Mouse (Mus musculus): ENCODE results near the gene Tmem246. TPM values are rescaled to one million over a fixed set of nuclear protein-coding genes. Genes with fewer than 3 reads are reported as not detected.
"Not testable (repeated sequence)": the region's sequence is repeated elsewhere in the genome, so short reads cannot be mapped to it uniquely, and the experiment has no call there.

The Tmem246 gene
- total RNA-seq (2017) = 1.6 and 1.9 TPM in 2 replicates

- peak; percentile 63 to 82 for ATAC-seq (replicated peaks in 1 of 2; ENCODE audit: insufficient read depth in 1 of 2, low FRiP score in 2 of 2, low TSS enrichment in 1 of 2, low read depth in 1 of 2, poor library complexity in 2 of 2, severe bottlenecking in 2 of 2)
Measured at GRCm38 (mm10) chr4:49597183-49598100, at the start of gene Tmem246. Tmem246 (minus strand) TSS chr4:49597876.

GRCm38 (mm10) chr4:49639913-49640312 lies 42.2 kb upstream of the Tmem246 start:
- ATAC-seq (replicated peaks in 1 of 2; ENCODE audit: insufficient read depth in 1 of 2, low FRiP score in 2 of 2, low TSS enrichment in 1 of 2, low read depth in 1 of 2, poor library complexity in 2 of 2, severe bottlenecking in 2 of 2) = peak in 1 of 2 experiments; percentile 48; a peak in 1 of 4 replicates

GRCm38 (mm10) chr4:49637821-49638220 lies 40.1 kb upstream of the Tmem246 start:
- no peak for ATAC-seq (replicated peaks in 1 of 2; ENCODE audit: insufficient read depth in 1 of 2, low FRiP score in 2 of 2, low TSS enrichment in 1 of 2, low read depth in 1 of 2, poor library complexity in 2 of 2, severe bottlenecking in 2 of 2)

DNA sequence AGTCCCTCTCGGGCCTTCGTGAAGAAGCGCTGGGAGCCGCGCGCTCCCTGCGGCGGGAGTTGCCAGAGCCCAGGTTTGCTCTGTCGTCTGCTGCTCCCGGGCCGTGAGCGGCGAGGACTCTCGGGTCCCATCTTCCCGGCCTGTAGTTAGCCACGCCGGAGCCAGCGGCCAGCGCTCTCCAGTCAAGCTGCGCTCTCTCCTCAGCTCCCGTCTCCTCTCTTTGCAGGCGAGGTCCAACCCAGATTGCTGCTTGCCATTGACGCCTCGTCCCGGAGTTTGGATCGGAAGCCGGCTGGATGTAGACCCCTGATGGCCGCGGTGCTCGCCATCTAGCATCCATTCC lies 34.4 kb upstream of the Tmem246 start:
- peak in 1 of 2 experiments; percentile 39; a peak in 3 of 4 replicates for ATAC-seq (replicated peaks in 1 of 2; ENCODE audit: insufficient read depth in 1 of 2, low FRiP score in 2 of 2, low TSS enrichment in 1 of 2, low read depth in 1 of 2, poor library complexity in 2 of 2, severe bottlenecking in 2 of 2)

DNA sequence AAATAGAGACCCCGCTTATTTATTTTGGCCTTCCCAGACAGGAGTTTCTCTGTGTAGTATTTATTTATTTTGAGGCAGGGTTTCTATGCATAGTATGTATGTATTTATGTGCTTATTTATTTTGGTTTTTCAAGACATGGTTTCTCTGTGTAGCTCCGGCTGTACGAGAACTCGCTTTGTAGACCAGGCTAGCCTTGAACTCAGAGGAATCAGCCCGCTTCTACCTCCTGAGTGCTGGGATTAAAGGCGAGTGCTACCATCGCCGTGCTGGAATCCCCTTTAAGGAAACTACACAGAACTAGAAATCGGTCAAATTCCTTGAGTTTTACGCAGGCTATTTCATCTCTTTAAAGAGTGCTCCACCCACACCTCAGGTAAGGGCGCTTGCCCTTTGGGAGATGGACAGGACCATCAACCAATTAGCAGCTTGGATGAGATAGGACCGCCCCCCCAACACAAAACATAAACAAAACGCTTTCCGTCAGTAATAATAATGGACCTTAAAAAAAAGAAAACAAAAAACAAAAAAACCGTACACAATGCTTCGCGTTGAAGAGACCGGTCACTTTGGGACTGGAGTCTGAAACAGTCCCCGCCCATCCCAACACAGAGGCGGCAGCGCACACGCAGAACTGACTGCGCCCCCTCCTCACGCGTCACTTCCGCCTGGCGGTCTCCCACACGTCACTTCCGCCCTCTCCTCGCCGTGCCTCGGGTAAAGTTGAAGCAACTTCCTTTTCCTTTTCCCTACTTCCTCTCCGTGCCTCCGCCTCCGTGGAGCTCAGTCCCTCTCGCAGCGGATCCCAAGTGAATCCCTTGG lies 33.9 kb upstream of the Tmem246 start, which contains the start of gene Rnf20:
Rnf20 (plus strand) TSS at position 688 of the 820 bp plus-strand sequence.
- ATAC-seq (replicated peaks in 1 of 2; ENCODE audit: insufficient read depth in 1 of 2, low FRiP score in 2 of 2, low TSS enrichment in 1 of 2, low read depth in 1 of 2, poor library complexity in 2 of 2, severe bottlenecking in 2 of 2) = peak; percentile 92 to 96

- ATAC-seq (replicated peaks in 1 of 2; ENCODE audit: insufficient read depth in 1 of 2, low FRiP score in 2 of 2, low TSS enrichment in 1 of 2, low read depth in 1 of 2, poor library complexity in 2 of 2, severe bottlenecking in 2 of 2) = no peak
Measured at GRCm38 (mm10) chr4:49628941-49629340, 31.3 kb upstream of the Tmem246 start.

- ATAC-seq (replicated peaks in 1 of 2; ENCODE audit: insufficient read depth in 1 of 2, low FRiP score in 2 of 2, low TSS enrichment in 1 of 2, low read depth in 1 of 2, poor library complexity in 2 of 2, severe bottlenecking in 2 of 2) = peak; percentile 37 to 63; a peak in 1 of 4 replicates
Measured at GRCm38 (mm10) chr4:49626973-49627372, 29.3 kb upstream of the Tmem246 start.

DNA sequence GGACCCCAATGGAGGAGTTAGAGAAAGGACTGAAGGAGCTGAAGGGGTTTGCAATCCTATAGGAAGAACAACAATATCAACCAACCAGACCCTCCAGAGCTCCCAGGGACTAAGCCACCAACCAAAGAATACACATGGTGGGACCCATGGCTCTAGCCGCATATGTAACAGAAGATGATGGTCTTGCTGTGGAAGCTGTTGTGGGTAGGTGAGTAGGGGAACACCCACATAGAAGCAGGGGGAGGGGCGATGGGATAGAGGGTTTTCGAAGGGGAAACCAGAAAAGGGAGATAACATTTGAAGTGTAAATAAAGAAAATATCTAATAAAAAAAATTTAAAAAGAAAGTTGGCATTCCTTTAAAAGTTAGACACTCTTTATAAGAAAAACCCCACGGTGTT lies 27.3 kb upstream of the Tmem246 start:
- not testable (repeated sequence) for ATAC-seq (replicated peaks in 1 of 2; ENCODE audit: insufficient read depth in 1 of 2, low FRiP score in 2 of 2, low TSS enrichment in 1 of 2, low read depth in 1 of 2, poor library complexity in 2 of 2, severe bottlenecking in 2 of 2)

- no peak for ATAC-seq (replicated peaks in 1 of 2; ENCODE audit: insufficient read depth in 1 of 2, low FRiP score in 2 of 2, low TSS enrichment in 1 of 2, low read depth in 1 of 2, poor library complexity in 2 of 2, severe bottlenecking in 2 of 2)
Measured at GRCm38 (mm10) chr4:49623916-49624315, 26.2 kb upstream of the Tmem246 start.

- no peak for ATAC-seq (replicated peaks in 1 of 2; ENCODE audit: insufficient read depth in 1 of 2, low FRiP score in 2 of 2, low TSS enrichment in 1 of 2, low read depth in 1 of 2, poor library complexity in 2 of 2, severe bottlenecking in 2 of 2)
Measured at GRCm38 (mm10) chr4:49622272-49622671, 24.6 kb upstream of the Tmem246 start.

GRCm38 (mm10) chr4:49619861-49620260 lies 22.2 kb upstream of the Tmem246 start:
- peak; percentile 74 to 91 for ATAC-seq (replicated peaks in 1 of 2; ENCODE audit: insufficient read depth in 1 of 2, low FRiP score in 2 of 2, low TSS enrichment in 1 of 2, low read depth in 1 of 2, poor library complexity in 2 of 2, severe bottlenecking in 2 of 2)

- ATAC-seq (replicated peaks in 1 of 2; ENCODE audit: insufficient read depth in 1 of 2, low FRiP score in 2 of 2, low TSS enrichment in 1 of 2, low read depth in 1 of 2, poor library complexity in 2 of 2, severe bottlenecking in 2 of 2) = peak; percentile 86 to 88
Measured at GRCm38 (mm10) chr4:49616924-49617323, 19.2 kb upstream of the Tmem246 start.

GRCm38 (mm10) chr4:49605459-49605858 lies 7.8 kb upstream of the Tmem246 start:
- no peak; a peak in 1 of 4 replicates for ATAC-seq (replicated peaks in 1 of 2; ENCODE audit: insufficient read depth in 1 of 2, low FRiP score in 2 of 2, low TSS enrichment in 1 of 2, low read depth in 1 of 2, poor library complexity in 2 of 2, severe bottlenecking in 2 of 2)

- ATAC-seq (replicated peaks in 1 of 2; ENCODE audit: insufficient read depth in 1 of 2, low FRiP score in 2 of 2, low TSS enrichment in 1 of 2, low read depth in 1 of 2, poor library complexity in 2 of 2, severe bottlenecking in 2 of 2) = no peak
Measured at GRCm38 (mm10) chr4:49604616-49605015, 6.9 kb upstream of the Tmem246 start.

DNA sequence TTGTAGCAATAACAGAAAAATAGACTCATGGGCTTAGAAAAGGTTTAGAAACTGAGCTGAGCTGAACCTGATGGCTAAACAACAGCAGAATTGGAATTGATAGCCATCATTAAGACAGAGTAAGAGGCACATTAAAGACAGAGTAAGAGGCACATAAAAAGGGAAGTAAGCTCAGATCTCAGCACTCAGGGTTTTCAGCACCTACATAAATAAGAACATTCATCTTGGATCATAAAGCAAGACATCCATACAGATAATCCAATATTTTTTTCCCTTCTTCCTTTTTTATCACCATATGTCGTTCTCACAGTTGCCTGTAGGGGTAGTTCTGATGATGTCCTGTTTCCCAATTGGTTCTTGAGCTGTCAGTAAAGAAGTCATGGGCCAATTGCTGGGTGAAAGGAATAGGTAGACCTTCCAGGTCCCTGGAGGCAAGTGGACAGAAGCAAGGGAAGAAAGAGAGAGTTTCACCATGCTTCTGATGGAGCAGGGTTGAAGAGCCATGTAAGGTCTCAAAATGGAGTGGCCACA lies 6.4 kb upstream of the Tmem246 start:
- no peak for ATAC-seq (replicated peaks in 1 of 2; ENCODE audit: insufficient read depth in 1 of 2, low FRiP score in 2 of 2, low TSS enrichment in 1 of 2, low read depth in 1 of 2, poor library complexity in 2 of 2, severe bottlenecking in 2 of 2)

GRCm38 (mm10) chr4:49603161-49603560 lies 5.5 kb upstream of the Tmem246 start:
- ATAC-seq (replicated peaks in 1 of 2; ENCODE audit: insufficient read depth in 1 of 2, low FRiP score in 2 of 2, low TSS enrichment in 1 of 2, low read depth in 1 of 2, poor library complexity in 2 of 2, severe bottlenecking in 2 of 2) = no peak

DNA sequence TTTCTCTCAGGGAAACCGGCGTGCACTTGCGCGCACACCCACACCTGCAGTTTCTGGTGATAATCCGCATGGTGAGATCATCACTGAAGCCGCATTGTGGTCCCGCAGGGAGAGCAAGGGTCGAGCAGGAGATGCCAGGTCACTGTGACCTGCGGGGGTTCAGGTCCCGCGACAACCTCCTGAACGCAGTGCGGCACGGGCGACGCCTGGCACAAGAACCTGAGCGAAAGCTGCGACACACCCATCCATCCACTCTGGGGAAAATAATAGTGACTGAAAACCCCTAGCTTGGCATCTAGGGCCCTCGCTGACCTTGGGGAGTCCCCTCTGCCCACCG lies 862 bp downstream of the Tmem246 start:
- peak; percentile 48 to 72 for ATAC-seq (replicated peaks in 1 of 2; ENCODE audit: insufficient read depth in 1 of 2, low FRiP score in 2 of 2, low TSS enrichment in 1 of 2, low read depth in 1 of 2, poor library complexity in 2 of 2, severe bottlenecking in 2 of 2)

DNA sequence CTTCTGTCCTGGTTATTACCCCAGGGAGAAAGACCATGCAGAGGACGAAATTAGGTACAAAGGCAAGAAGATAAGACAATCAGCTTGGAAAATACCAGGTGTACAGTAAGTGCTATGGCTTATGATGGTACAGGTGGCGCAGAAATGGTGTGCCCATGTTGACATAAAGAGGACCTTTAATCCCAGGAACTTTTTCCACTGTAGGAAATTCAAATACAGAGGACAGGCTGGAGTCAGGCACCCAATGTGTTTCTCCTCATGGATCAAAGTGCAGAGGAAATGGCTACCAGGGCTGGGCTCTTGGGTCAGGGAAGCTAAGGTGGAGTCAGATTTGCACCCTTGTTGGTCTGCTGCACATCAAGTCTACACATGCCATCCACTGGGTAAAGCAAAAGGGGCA lies 7.5 kb downstream of the Tmem246 start:
- no peak for ATAC-seq (replicated peaks in 1 of 2; ENCODE audit: insufficient read depth in 1 of 2, low FRiP score in 2 of 2, low TSS enrichment in 1 of 2, low read depth in 1 of 2, poor library complexity in 2 of 2, severe bottlenecking in 2 of 2)

All from hematopoietic stem cell, adult 5-6 weeks (primary cell).